26 mouse cellular contexts compared by ENCODE assay signal in the genomic region with DNA sequence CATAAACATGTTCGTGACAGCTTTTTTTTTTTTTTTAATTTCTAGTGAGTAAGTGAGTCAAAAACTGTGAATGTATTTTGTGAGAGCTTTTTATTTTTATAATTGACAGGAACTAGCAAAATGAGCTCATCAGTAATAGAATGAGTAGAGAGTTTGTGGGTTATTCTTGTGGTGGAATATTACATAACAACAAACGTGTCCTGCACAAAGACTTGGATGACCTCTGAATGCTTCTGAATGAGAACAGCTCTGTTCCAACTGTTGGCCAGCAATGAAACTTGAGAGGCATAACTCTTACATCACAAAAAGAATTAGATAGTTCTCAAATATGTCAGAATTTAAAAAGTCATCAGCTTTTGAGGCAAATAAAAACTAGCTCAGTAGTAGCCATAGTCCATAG. TPM values are rescaled to one million over a fixed set of nuclear protein-coding genes. Genes with fewer than 3 reads are reported as not detected.
A peak's percentile ranks its signal among the peaks of the same experiment; 100 is the strongest.
DNase-seq lines count a peak whose midpoint lies in the region; ATAC-seq lines count a peak whose summit lies in the region.
"Had no signal": no experiment of that assay in that cellular context is flagged by ENCODE, and none has a peak within 500 bp of the region (broad histone marks: within the 10 kb centered on the region; RNA-seq: fewer than 3 reads in every experiment).

No protein-coding gene starts in this region.

- ATAC-seq in granulocyte monocyte progenitor cell, adult 5-6 weeks (replicated peaks; ENCODE audit: poor library complexity, severe bottlenecking), result peak; percentile 61
- ATAC-seq: CD4-positive, CD25-positive, alpha-beta regulatory T cell, adult 4 months; forebrain, embryonic 14.5 days; forebrain, embryonic 16.5 days had no signal

- peak; percentile 65 for DNase-seq in Muller cell, postnatal 12 days (ENCODE audit: inconsistent ontology term)
- no peak for DNase-seq in adrenal gland, postnatal 25 days
- DNase-seq in limb, embryonic 10.5 days (ENCODE audit: low spot score), result no peak
- no peak for DNase-seq in urinary bladder, postnatal 10 days (ENCODE audit: low spot score)
- DNase-seq: adrenal gland, adult 8-10 months; adrenal gland, postnatal 14 days; B cell, adult 2 months; cerebellum, adult 11 months; cerebellum, adult 18-20 months; cerebellum, adult 8-10 months; cerebellum, adult 9-11 months; cerebellum, postnatal 14 days; cerebellum, postnatal 36 days; embryo, embryonic 11 days had no signal

- no peak overlapping the region for H3K4me3 ChIP-seq in limb, embryonic 10.5 days
- H3K4me3 ChIP-seq: embryonic facial prominence, embryonic 13.5 days; embryonic facial prominence, embryonic 15.5 days; erythroblast, embryonic 14.5 days; forebrain, embryonic 10.5 days; forebrain, embryonic 12.5 days had no signal

- H3K4me1 ChIP-seq in limb, embryonic 10.5 days, result peaks cover 3% of the 10 kb centered on the region
- H3K4me1 ChIP-seq: embryonic facial prominence, embryonic 13.5 days; embryonic facial prominence, embryonic 15.5 days; forebrain, embryonic 12.5 days had no signal

- H3K9me3 ChIP-seq in limb, embryonic 10.5 days (replicated peaks), result no peaks in the 10 kb centered on the region
- H3K9me3 ChIP-seq: embryonic facial prominence, embryonic 13.5 days; embryonic facial prominence, embryonic 15.5 days; forebrain, embryonic 10.5 days; forebrain, embryonic 12.5 days; G1E had no signal

- no peaks in the 10 kb centered on the region for H3K36me3 ChIP-seq in limb, embryonic 10.5 days
- H3K36me3 ChIP-seq: embryonic facial prominence, embryonic 13.5 days; embryonic facial prominence, embryonic 15.5 days; forebrain, embryonic 10.5 days; forebrain, embryonic 12.5 days; G1E had no signal

- no peak overlapping the region for H3K27ac ChIP-seq in limb, embryonic 10.5 days
- H3K27ac ChIP-seq: embryonic facial prominence, embryonic 13.5 days; embryonic facial prominence, embryonic 15.5 days; forebrain, embryonic 10.5 days; forebrain, embryonic 12.5 days had no signal

- WGBS in limb, embryonic 10.5 days, result 93% methylated on average over 2 of the region's 2 CpGs

- H3K27me3 ChIP-seq in limb, embryonic 10.5 days (ENCODE audit: low read depth, poor library complexity, severe bottlenecking), result no peaks in the 10 kb centered on the region
- H3K27me3 ChIP-seq: CH12.LX; embryonic facial prominence, embryonic 13.5 days; embryonic facial prominence, embryonic 15.5 days; forebrain, embryonic 12.5 days had no signal

RNA-seq across cellular contexts. Expression of gene Ccdc85a, which starts 40.7 kb away (rescaled TPM):
- total RNA-seq in granulocyte monocyte progenitor cell, adult 5-6 weeks (2014; fragmentation: Nextera tagmentation), result not detected in 2 replicates
- not detected in 2 replicates for total RNA-seq in granulocyte monocyte progenitor cell, adult 5-6 weeks (2017)
- total RNA-seq in adrenal gland, postnatal 25 days (2021), result 2.2 and 2.4 TPM in 2 replicates
- polyA plus RNA-seq in limb, embryonic 10.5 days (2016; fragmentation: Nextera tagmentation; extraction: Ambion mirVana), result 1.2 and 1.5 TPM in 2 replicates
- total RNA-seq: CH12.LX; common myeloid progenitor, adult 5-6 weeks had no signal
- polyA plus RNA-seq: CD4-positive, CD25-positive, alpha-beta regulatory T cell, adult 4 months; G1E had no signal
